Mouse (Mus musculus) bone marrow, adult 2 months (tissue): Measurements from ENCODE around the gene Zfp276.

ENCODE experiments used
- CTCF ChIP-seq: fragments of 200-500 bp; IDR thresholded peaks from 2 replicates; pipeline ENCODE4 v1.5.1; 2011; ENCODE audit warnings: low read length, control low read depth; ENCODE audit not compliant: control insufficient read depth, insufficient read depth
- POLR2A ChIP-seq: fragments of 200-500 bp; IDR thresholded peaks from 2 replicates; pipeline ENCODE4 v1.6.1; 2011; ENCODE audit warnings: low read depth, mild to moderate bottlenecking, control low read depth, low read length, borderline replicate concordance; ENCODE audit not compliant: control insufficient read depth

- TF ChIP-seq CTCF (no peak), POLR2A (no peak)
These were observed 21.4 kb upstream of the Zfp276 start for GRCm38 (mm10) chr8:123232553-123232952.
